Mouse (Mus musculus) WW6 (cell line): ENCODE data around the gene Aldh1a3.

ENCODE experiments used
- DNase-seq: peaks from one replicate; pipeline ENCODE4 v3.0.0-alpha.2; 2013; ENCODE audit warnings: low read depth, low spot score

Aldh1a3 gene

GRCm38 (mm10) chr7:66427437-66428161 is at the start of gene Aldh1a3:
Aldh1a3 (minus strand) TSS chr7:66427517.
- DNase-seq: peak; percentile 43

- no peak for DNase-seq
These were observed 49.0 kb upstream of the Aldh1a3 start for GRCm38 (mm10) chr7:66476289-66476688.

- DNase-seq: no peak
These were observed 44.4 kb upstream of the Aldh1a3 start for GRCm38 (mm10) chr7:66471641-66472216.

- no peak for DNase-seq
These were observed 39.3 kb upstream of the Aldh1a3 start for GRCm38 (mm10) chr7:66466641-66467040.

GRCm38 (mm10) chr7:66465241-66465640 is 37.9 kb upstream of the Aldh1a3 start:
- DNase-seq: no peak

- DNase-seq: no peak
These were observed 35.8 kb upstream of the Aldh1a3 start for GRCm38 (mm10) chr7:66463081-66463480.

- no peak for DNase-seq
These were observed 24.4 kb upstream of the Aldh1a3 start for GRCm38 (mm10) chr7:66451622-66452295.

- DNase-seq: no peak
These were observed 22.8 kb upstream of the Aldh1a3 start for GRCm38 (mm10) chr7:66449971-66450752.

- DNase-seq: no peak
These were observed 21.6 kb upstream of the Aldh1a3 start for GRCm38 (mm10) chr7:66448786-66449540.

- no peak for DNase-seq
These were observed 21.0 kb upstream of the Aldh1a3 start for GRCm38 (mm10) chr7:66448304-66448703.

GRCm38 (mm10) chr7:66446860-66447259 is 19.5 kb upstream of the Aldh1a3 start:
- DNase-seq: no peak

GRCm38 (mm10) chr7:66445117-66445905 is 18.0 kb upstream of the Aldh1a3 start:
- DNase-seq: no peak

- DNase-seq: no peak
These were observed 17.4 kb upstream of the Aldh1a3 start for GRCm38 (mm10) chr7:66444706-66445105.

- no peak for DNase-seq
These were observed 15.4 kb upstream of the Aldh1a3 start for GRCm38 (mm10) chr7:66442501-66443369.

GRCm38 (mm10) chr7:66438787-66439669 is 11.7 kb upstream of the Aldh1a3 start:
- DNase-seq: no peak

- DNase-seq: no peak
These were observed 7.2 kb upstream of the Aldh1a3 start for GRCm38 (mm10) chr7:66434453-66434935.

- DNase-seq: no peak
These were observed 272 bp downstream of the Aldh1a3 start for GRCm38 (mm10) chr7:66427053-66427436.

- no peak for DNase-seq
These were observed 5.4 kb downstream of the Aldh1a3 start for GRCm38 (mm10) chr7:66421903-66422302.
